Mouse (Mus musculus): ENCODE measurements at regions not wholly inside any gene's neighbourhood (a gene's known extent, or its start where the extent isn't known, plus 50 kb on each side); places are given as distances from the start of the nearest gene placed in this dataset.
A peak's percentile ranks its signal among the peaks of the same experiment; 100 is the strongest.

DNA sequence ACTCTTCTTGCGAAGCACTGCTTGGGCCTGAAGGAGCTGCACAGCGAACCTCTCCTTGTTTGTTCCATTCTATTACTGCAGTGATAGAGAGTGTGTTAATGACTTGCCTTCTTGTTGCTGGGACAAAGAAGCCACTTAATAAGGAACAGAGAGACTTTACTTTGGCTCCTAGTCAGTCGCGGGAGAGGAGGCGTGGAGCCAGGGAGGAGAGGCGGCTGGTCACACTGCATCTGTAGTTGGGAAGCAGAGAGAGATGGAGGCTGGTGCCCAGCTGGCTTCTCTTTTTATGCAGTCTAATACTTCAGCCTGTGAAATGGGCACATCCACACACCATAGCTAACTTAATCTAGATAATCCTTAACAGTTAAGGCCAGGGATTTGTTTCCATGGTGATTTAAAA, 159.4 kb upstream of the Kcnab2 start:
- ATAC-seq (ENCODE audit: insufficient read depth, low FRiP score, low TSS enrichment), result no peak
- 64% methylated on average over 6 of the region's 6 CpGs for WGBS
- no peak overlapping the region for H3K27ac ChIP-seq (ENCODE audit: low read depth, low read length)

DNA sequence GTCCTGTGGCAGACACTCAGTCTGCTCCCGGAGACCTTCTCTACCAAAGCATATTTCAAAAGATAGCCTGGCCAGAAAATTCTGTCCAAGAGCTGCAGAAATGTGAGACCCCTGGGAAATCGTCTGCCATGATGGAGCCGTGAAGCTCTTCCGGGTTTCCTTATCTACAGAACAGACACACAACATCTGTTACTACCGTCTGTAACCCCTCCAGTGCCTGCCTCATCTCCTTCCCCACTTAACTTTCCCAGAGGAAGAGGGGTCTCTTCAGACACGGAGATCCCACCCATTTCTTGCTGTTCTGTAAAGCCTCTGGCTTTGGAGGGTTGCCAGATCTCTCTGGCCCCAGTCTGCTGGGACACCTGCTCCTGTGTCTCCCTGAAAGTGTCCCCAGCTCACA, 156.2 kb upstream of the Kcnab2 start:
- no peaks in the 10 kb centered on the region for H3K36me3 ChIP-seq (ENCODE audit: control insufficient read depth, insufficient read depth, low read length)
- no peak overlapping the region for H3K4me2 ChIP-seq (ENCODE audit: low read depth)
- H3K9ac ChIP-seq (ENCODE audit: low read length), result no peak overlapping the region
- H3K9me3 ChIP-seq (ENCODE audit: control insufficient read depth, low read length), result no peaks in the 10 kb centered on the region
- no peak overlapping the region for H3K4me3 ChIP-seq (ENCODE audit: low read depth, low read length)
- no peak for ATAC-seq (ENCODE audit: insufficient read depth, low FRiP score, low TSS enrichment)
- no peak for DNase-seq (ENCODE audit: low spot score)
- 46% methylated on average over 6 of the region's 6 CpGs for WGBS
- H3K27me3 ChIP-seq (ENCODE audit: control insufficient read depth, insufficient read depth, low read length), result no peaks in the 10 kb centered on the region
- H3K4me1 ChIP-seq (ENCODE audit: control insufficient read depth, insufficient read depth, low read length), result no peaks in the 10 kb centered on the region
- no peak overlapping the region for H3K27ac ChIP-seq (ENCODE audit: low read depth, low read length)

More for the DNA sequence above, 159.4 kb upstream of the Kcnab2 start:
- Histone ChIP-seq H3K4me3 (ENCODE audit: low read depth, low read length) (no peak overlapping the region), H3K4me2 (ENCODE audit: low read depth) (no peak overlapping the region), H3K27me3 (ENCODE audit: control insufficient read depth, insufficient read depth, low read length) (no peaks in the 10 kb centered on the region), H3K4me1 (ENCODE audit: control insufficient read depth, insufficient read depth, low read length) (0 out of 2 replicates have a peak, but pooled peaks cover 6% of the 10 kb centered on the region), H3K9me3 (ENCODE audit: control insufficient read depth, low read length) (no peaks in the 10 kb centered on the region), H3K9ac (ENCODE audit: low read length) (no peak overlapping the region), H3K36me3 (ENCODE audit: control insufficient read depth, insufficient read depth, low read length) (no peaks in the 10 kb centered on the region)
- no peak for DNase-seq (ENCODE audit: low spot score)

DNA sequence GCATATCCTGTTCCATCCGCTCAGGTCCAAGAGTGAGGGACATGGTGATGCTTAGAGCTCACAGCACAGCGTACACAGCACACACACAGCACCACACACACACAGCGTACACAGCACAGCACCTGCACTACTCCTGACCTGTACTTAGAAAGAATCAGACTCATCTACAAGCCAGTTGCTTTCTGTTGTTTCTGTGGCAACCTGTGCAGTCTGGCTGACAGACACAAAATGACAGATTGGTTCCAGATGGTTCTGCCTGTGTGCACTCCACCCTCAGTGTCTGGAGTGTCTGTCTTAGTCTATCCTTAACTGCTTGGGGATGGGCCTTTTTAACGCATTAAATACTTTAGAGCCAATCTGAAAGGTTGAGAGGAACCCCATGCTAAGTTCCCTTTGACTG, 150.4 kb upstream of the Kcnab2 start:
- no peak for ATAC-seq (ENCODE audit: insufficient read depth, low FRiP score, low TSS enrichment)
- Histone ChIP-seq H3K27ac (ENCODE audit: low read depth, low read length) (no peak overlapping the region), H3K9ac (ENCODE audit: low read length) (no peak overlapping the region), H3K27me3 (ENCODE audit: control insufficient read depth, insufficient read depth, low read length) (no peaks in the 10 kb centered on the region), H3K4me3 (ENCODE audit: low read depth, low read length) (no peak overlapping the region), H3K4me1 (ENCODE audit: control insufficient read depth, insufficient read depth, low read length) (peaks cover 3% of the 10 kb centered on the region; the same call in 1 of the 2 replicates), H3K36me3 (ENCODE audit: control insufficient read depth, insufficient read depth, low read length) (no peaks in the 10 kb centered on the region), H3K9me3 (ENCODE audit: control insufficient read depth, low read length) (no peaks in the 10 kb centered on the region), H3K4me2 (ENCODE audit: low read depth) (no peak overlapping the region)
- WGBS, result 79% methylated on average over 4 of the region's 4 CpGs
- DNase-seq (ENCODE audit: low spot score), result no peak

DNA sequence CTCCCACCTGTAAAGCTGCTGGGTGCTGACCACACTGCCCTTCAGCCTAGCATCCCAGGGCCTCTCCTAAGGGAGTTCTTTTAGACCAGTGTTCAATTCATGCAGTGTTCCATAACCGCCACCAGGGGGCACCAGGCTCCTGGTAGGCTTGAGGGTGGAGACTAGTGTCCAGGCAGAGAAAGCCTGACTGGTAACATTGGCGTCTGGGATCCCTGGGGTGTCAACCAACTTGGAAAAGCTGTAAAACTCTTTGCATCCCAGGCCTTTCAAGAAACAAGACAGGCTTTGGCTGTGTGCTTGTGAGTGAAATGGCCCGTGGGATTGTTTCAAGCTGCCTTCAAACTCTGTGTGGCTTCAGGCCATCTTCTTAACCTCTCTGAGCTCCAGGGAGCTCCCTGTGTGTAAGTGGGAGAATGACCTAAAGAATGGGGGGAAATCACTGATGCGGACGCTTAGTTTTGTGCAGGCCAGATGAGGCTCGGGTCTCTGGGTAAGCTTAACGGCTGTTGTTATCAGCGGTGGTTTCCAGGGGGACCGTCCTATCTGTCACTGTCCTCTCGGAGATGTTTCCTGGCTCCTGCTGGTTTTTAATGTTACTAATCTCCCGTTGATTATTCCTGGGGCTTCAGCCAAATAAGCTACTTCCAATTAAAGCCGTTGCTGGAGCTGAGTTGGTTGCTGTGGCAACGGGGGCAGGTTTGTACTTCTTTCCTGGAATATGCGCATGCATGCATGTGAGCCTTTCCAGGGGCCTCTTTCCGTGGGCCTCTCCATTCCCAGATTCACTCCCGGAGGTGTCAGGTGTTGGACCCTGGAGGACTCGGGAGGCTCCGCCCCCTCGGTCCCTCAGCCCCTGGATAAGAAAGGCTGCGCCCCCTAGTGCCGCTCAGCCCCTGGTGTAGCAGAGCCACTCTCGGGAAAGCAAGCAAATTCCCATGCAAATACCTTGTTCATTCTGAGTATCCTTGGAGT, 147.6 kb upstream of the Kcnab2 start:
- WGBS, result 6% methylated on average over 22 of the region's 22 CpGs
- H3K4me3 ChIP-seq (ENCODE audit: low read depth, low read length), result no peak overlapping the region
- no peak overlapping the region for H3K27ac ChIP-seq (ENCODE audit: low read depth, low read length)

DNA sequence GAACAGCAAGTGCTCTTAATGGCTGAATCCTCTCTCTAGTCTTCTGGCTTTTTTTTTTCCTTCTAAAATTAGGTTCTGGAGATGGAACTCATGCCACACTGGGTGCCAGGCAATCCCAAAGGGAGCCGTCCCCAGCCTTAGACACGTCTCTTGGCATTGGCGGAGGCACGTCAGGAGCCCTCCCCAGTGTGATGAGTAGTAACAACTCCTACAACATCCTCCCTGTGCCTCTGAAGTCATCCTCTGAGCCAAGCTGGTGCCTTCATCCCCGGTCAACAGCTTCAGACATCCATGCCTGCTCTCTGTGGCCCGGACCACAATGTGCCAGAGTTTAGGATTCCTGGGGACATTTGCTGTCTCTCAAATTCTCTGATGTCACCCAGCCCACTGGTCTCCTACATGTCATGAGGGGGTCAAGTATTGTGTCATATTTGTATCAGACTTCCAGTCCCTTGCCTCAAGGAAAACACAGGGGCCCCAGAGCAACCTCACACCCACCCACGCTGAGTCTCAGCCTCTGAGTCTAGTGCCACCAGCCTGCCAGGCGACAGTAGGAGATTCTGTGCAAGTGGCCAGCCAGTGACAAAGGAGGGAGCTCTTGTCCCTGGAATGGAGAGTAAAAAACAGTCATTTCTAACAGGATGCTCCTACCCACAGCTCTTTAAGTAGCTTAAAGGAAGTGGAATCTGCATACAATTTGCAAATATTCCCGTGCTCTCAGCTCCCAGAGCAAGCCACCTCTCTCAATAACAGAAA, 144.5 kb upstream of the Kcnab2 start:
- WGBS, result 70% methylated on average over 9 of the region's 9 CpGs
- H3K9ac ChIP-seq (ENCODE audit: low read length), result peak overlapping the region; percentile 8; the same call in 1 of the 2 replicates
- H3K27me3 ChIP-seq (ENCODE audit: control insufficient read depth, insufficient read depth, low read length), result no peaks in the 10 kb centered on the region
- no peak overlapping the region for H3K4me3 ChIP-seq (ENCODE audit: low read depth, low read length)
- H3K9me3 ChIP-seq (ENCODE audit: control insufficient read depth, low read length), result no peaks in the 10 kb centered on the region
- ATAC-seq (ENCODE audit: insufficient read depth, low FRiP score, low TSS enrichment) (no peak), DNase-seq (ENCODE audit: low spot score) (no peak)
- no peak overlapping the region for H3K27ac ChIP-seq (ENCODE audit: low read depth, low read length)
- H3K36me3 ChIP-seq (ENCODE audit: control insufficient read depth, insufficient read depth, low read length), result no peaks in the 10 kb centered on the region
- H3K4me2 ChIP-seq (ENCODE audit: low read depth), result no peak overlapping the region
- H3K4me1 ChIP-seq (ENCODE audit: control insufficient read depth, insufficient read depth, low read length), result peaks cover 3% of the 10 kb centered on the region; the same call in 1 of the 2 replicates

More for the DNA sequence above, 147.6 kb upstream of the Kcnab2 start:
- H3K27me3 ChIP-seq (ENCODE audit: control insufficient read depth, insufficient read depth, low read length), result no peaks in the 10 kb centered on the region
- no peak overlapping the region for H3K4me2 ChIP-seq (ENCODE audit: low read depth)
- ATAC-seq (ENCODE audit: insufficient read depth, low FRiP score, low TSS enrichment), result peak; percentile 63
- H3K36me3 ChIP-seq (ENCODE audit: control insufficient read depth, insufficient read depth, low read length), result no peaks in the 10 kb centered on the region
- DNase-seq (ENCODE audit: low spot score), result peak; percentile 83
- no peaks in the 10 kb centered on the region for H3K9me3 ChIP-seq (ENCODE audit: control insufficient read depth, low read length)
- no peak overlapping the region for H3K9ac ChIP-seq (ENCODE audit: low read length)
- H3K4me1 ChIP-seq (ENCODE audit: control insufficient read depth, insufficient read depth, low read length), result peaks cover 3% of the 10 kb centered on the region; the same call in 1 of the 2 replicates

DNA sequence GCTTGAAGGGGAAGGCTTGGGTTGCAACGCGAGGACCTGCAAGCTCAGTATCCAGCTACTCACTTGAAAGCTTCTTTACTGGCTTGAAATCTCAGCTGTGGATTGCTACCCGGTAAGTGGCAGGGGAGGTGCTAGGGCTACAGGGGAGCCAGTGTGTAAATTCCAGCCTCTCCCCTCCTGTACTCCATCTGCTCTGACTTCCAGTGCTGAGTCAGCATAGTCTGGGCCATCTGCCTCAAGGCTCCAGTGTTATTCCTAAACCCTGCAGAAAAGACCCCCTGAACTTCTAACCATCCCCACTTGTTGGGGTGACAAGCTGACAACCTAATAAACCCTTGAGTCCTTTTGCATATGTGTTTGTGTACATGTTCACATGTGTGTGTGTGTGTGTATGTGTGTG, 140.0 kb upstream of the Kcnab2 start:
- ATAC-seq (ENCODE audit: insufficient read depth, low FRiP score, low TSS enrichment) (no peak), DNase-seq (ENCODE audit: low spot score) (no peak)
- Histone ChIP-seq H3K9me3 (ENCODE audit: control insufficient read depth, low read length) (no peaks in the 10 kb centered on the region), H3K4me2 (ENCODE audit: low read depth) (no peak overlapping the region), H3K9ac (ENCODE audit: low read length) (no peak overlapping the region), H3K4me1 (ENCODE audit: control insufficient read depth, insufficient read depth, low read length) (no peaks in the 10 kb centered on the region), H3K4me3 (ENCODE audit: low read depth, low read length) (no peak overlapping the region), H3K27me3 (ENCODE audit: control insufficient read depth, insufficient read depth, low read length) (no peaks in the 10 kb centered on the region), H3K27ac (ENCODE audit: low read depth, low read length) (no peak overlapping the region), H3K36me3 (ENCODE audit: control insufficient read depth, insufficient read depth, low read length) (no peaks in the 10 kb centered on the region)
- 59% methylated on average over 3 of the region's 3 CpGs for WGBS

DNA sequence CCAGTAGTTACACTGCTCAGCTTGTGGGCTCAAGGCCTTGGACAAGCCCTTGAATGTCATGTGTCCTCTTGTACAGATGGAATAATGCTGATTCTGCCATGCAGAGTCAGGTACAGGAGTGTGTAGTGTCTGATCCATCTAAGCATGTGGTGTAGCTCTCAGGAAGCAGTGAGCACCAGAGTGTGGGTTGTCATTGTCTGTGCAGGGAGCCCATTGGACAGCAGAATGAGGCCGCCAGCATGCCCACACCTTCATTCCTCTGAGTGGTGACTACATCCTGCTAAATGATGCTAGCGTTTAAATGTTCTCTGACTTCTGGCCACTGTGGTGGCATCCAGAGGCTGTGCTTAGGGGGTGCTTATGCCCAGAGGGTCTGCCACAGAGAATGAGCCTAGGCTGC, 137.5 kb upstream of the Kcnab2 start:
- no peak for ATAC-seq (ENCODE audit: insufficient read depth, low FRiP score, low TSS enrichment)
- Histone ChIP-seq H3K4me1 (ENCODE audit: control insufficient read depth, insufficient read depth, low read length) (no peaks in the 10 kb centered on the region), H3K4me3 (ENCODE audit: low read depth, low read length) (no peak overlapping the region), H3K9me3 (ENCODE audit: control insufficient read depth, low read length) (no peaks in the 10 kb centered on the region), H3K27me3 (ENCODE audit: control insufficient read depth, insufficient read depth, low read length) (no peaks in the 10 kb centered on the region), H3K4me2 (ENCODE audit: low read depth) (no peak overlapping the region), H3K36me3 (ENCODE audit: control insufficient read depth, insufficient read depth, low read length) (no peaks in the 10 kb centered on the region), H3K9ac (ENCODE audit: low read length) (no peak overlapping the region), H3K27ac (ENCODE audit: low read depth, low read length) (no peak overlapping the region)
- no peak for DNase-seq (ENCODE audit: low spot score)
- WGBS, result 77% methylated on average over 2 of the region's 2 CpGs

DNA sequence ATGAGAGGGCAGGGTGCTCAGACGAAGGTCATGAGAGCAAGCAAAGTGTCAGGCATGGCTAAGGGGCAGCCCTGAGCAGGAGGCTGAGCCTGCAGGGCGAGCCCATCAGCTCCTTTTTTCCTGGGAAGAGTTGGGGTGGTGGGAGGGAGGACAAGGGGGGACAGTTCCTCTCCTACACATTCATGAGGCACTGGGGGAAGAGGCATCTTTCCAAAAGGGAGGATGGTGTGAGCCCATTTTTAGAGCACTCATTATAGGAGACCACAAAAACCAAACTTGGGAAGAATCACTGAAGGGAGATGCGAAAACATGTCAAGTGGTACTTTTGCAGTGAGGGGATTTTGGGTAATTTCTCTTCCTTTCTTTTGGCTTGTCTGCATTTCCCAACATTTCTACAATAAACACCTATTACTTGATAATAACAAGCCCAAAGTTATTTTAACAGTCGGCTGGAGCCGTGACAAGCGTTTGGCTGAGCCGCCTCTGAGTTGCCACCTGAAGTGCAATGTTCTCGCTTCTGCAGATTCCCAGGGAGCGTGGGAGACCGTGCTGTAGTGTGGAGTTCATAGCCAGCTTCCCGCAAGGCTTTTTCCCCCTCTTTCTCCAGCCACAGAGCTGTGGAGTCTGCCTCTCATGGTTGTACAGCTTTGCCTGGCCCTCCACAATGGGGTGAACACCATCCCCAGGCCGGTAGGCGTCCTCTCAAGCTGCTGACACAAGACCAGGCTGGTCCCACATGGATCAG, 136.9 kb upstream of the Kcnab2 start:
- DNase-seq (ENCODE audit: low spot score), result no peak
- H3K4me1 ChIP-seq (ENCODE audit: control insufficient read depth, insufficient read depth, low read length), result no peaks in the 10 kb centered on the region
- no peak overlapping the region for H3K27ac ChIP-seq (ENCODE audit: low read depth, low read length)
- H3K36me3 ChIP-seq (ENCODE audit: control insufficient read depth, insufficient read depth, low read length), result no peaks in the 10 kb centered on the region
- no peak overlapping the region for H3K9ac ChIP-seq (ENCODE audit: low read length)
- H3K4me2 ChIP-seq (ENCODE audit: low read depth), result no peak overlapping the region
- 84% methylated on average over 13 of the region's 13 CpGs for WGBS
- no peak for ATAC-seq (ENCODE audit: insufficient read depth, low FRiP score, low TSS enrichment)
- no peaks in the 10 kb centered on the region for H3K27me3 ChIP-seq (ENCODE audit: control insufficient read depth, insufficient read depth, low read length)
- no peak overlapping the region for H3K4me3 ChIP-seq (ENCODE audit: low read depth, low read length)
- H3K9me3 ChIP-seq (ENCODE audit: control insufficient read depth, low read length), result no peaks in the 10 kb centered on the region
